Mouse (Mus musculus): ENCODE measurements around the gene Dlx6. TPM values are rescaled to one million over a fixed set of nuclear protein-coding genes. Genes with fewer than 3 reads are reported as not detected.
A peak's percentile ranks its signal among the peaks of the same experiment; 100 is the strongest.

Dlx6 gene
- polyA plus RNA-seq (2015; fragmentation: Nextera tagmentation; extraction: Ambion mirVana), result 4.6 and 5.1 TPM in 2 replicates

GRCm38 (mm10) chr6:6863160-6863870 is at the start of gene Dlx6:
Dlx6 (plus strand) TSS chr6:6863334.
- peak within 1 kb of the TSS; percentile 58 for H3K4me3 ChIP-seq
- H3K36me3 ChIP-seq, result no peaks in the 10 kb centered on the region
- 0% methylated on average over 46 of the region's 52 CpGs for WGBS
- no peaks in the 10 kb centered on the region for H3K9me3 ChIP-seq
- H3K27me3 ChIP-seq, result peaks cover 92% of the 10 kb centered on the region
- ATAC-seq (ENCODE audit: insufficient number of reproducible peaks, insufficient read depth, low FRiP score, low TSS enrichment, low read depth), result peak; percentile 40; the same call in 1 of the 2 replicates
- peak within 1 kb of the TSS; percentile 85 for H3K9ac ChIP-seq
- H3K4me1 ChIP-seq, result peaks cover 44% of the 10 kb centered on the region
- H3K27ac ChIP-seq, result peak within 1 kb of the TSS; percentile 91
- H3K4me2 ChIP-seq, result peak within 1 kb of the TSS; percentile 76

GRCm38 (mm10) chr6:6816821-6817220 is 46.3 kb upstream of the Dlx6 start:
- no peak for ATAC-seq (ENCODE audit: insufficient number of reproducible peaks, insufficient read depth, low FRiP score, low TSS enrichment, low read depth)
- Histone ChIP-seq H3K4me1 (no peaks in the 10 kb centered on the region), H3K4me2 (no peak overlapping the region), H3K27me3 (peaks cover 8% of the 10 kb centered on the region; the same call in 1 of the 2 replicates), H3K36me3 (no peaks in the 10 kb centered on the region), H3K9me3 (no peaks in the 10 kb centered on the region; the same call in 1 of the 2 replicates), H3K4me3 (no peak overlapping the region), H3K9ac (no peak overlapping the region), H3K27ac (no peak overlapping the region)
- 85% methylated on average over 6 of the region's 6 CpGs for WGBS

GRCm38 (mm10) chr6:6818036-6818788 is 44.9 kb upstream of the Dlx6 start:
- H3K4me1 ChIP-seq, result no peaks in the 10 kb centered on the region
- H3K9me3 ChIP-seq, result no peaks in the 10 kb centered on the region; the same call in 1 of the 2 replicates
- no peak overlapping the region for H3K4me3 ChIP-seq
- H3K36me3 ChIP-seq, result no peaks in the 10 kb centered on the region
- H3K27me3 ChIP-seq, result peaks cover 8% of the 10 kb centered on the region; the same call in 1 of the 2 replicates
- H3K9ac ChIP-seq, result no peak overlapping the region
- no peak overlapping the region for H3K27ac ChIP-seq
- 61% methylated on average over 8 of the region's 9 CpGs for whole genome bisulfite sequencing
- no peak overlapping the region for H3K4me2 ChIP-seq
- no peak for ATAC-seq (ENCODE audit: insufficient number of reproducible peaks, insufficient read depth, low FRiP score, low TSS enrichment, low read depth)

GRCm38 (mm10) chr6:6819134-6819533 is 44.0 kb upstream of the Dlx6 start:
- no peak overlapping the region for H3K4me3 ChIP-seq
- H3K27me3 ChIP-seq, result peaks cover 8% of the 10 kb centered on the region; the same call in 1 of the 2 replicates
- no peaks in the 10 kb centered on the region for H3K4me1 ChIP-seq
- H3K9ac ChIP-seq, result no peak overlapping the region
- no peak overlapping the region for H3K27ac ChIP-seq
- WGBS, result 34% methylated on average over 7 of the region's 7 CpGs
- H3K36me3 ChIP-seq, result no peaks in the 10 kb centered on the region
- H3K9me3 ChIP-seq, result no peaks in the 10 kb centered on the region; the same call in 1 of the 2 replicates
- H3K4me2 ChIP-seq, result no peak overlapping the region
- no peak for ATAC-seq (ENCODE audit: insufficient number of reproducible peaks, insufficient read depth, low FRiP score, low TSS enrichment, low read depth)

DNA sequence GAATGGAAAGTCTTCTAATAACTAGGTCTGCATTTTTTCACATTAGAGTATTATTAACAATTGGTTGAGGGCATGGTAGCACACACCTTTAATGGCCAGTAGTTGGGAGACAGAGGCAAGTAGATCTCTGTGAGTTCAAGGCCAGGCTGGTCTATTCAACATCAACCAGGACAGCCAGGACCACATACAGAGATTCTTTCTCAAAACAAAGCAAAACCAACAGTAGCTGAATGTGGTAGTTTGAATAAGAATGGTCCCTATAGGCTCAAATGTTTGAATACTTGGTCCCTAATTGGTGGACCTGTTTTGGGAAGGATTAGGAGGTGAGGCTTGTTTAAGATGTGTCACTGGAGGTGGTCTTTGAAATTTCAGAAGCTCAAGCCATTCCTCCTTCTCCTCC is 37.8 kb upstream of the Dlx6 start:
- H3K4me3 ChIP-seq, result no peak overlapping the region
- H3K9me3 ChIP-seq, result no peaks in the 10 kb centered on the region
- H3K36me3 ChIP-seq, result no peaks in the 10 kb centered on the region
- H3K9ac ChIP-seq, result no peak overlapping the region
- H3K4me1 ChIP-seq, result no peaks in the 10 kb centered on the region
- 0 out of 2 replicates have a peak, but pooled peaks cover under 1% of the 10 kb centered on the region for H3K27me3 ChIP-seq
- ATAC-seq (ENCODE audit: insufficient number of reproducible peaks, insufficient read depth, low FRiP score, low TSS enrichment, low read depth), result no peak
- no peak overlapping the region for H3K4me2 ChIP-seq
- no peak overlapping the region for H3K27ac ChIP-seq

DNA sequence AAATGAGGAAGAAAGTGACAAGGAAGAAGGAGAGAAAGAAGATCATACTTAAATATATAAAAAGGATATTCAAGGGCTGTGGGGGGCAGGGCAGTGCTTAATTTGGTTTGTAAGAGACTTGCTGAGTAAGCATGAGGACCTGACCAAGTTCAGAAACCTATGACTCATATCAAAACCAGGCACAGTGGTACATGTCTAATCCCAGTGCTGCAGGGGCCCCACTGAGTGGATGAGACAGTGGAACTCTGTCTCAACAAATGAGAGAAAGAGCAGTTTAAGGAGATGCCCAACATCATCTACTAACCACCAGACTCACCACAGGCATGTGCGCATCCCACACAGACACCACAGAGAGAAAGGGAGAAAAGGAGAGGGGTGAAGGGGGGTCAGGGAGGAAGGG is 36.3 kb upstream of the Dlx6 start:
- 83% methylated on average over 1 of the region's 1 CpGs for WGBS
- ATAC-seq (ENCODE audit: insufficient number of reproducible peaks, insufficient read depth, low FRiP score, low TSS enrichment, low read depth), result no peak
- no peak overlapping the region for H3K27ac ChIP-seq

GRCm38 (mm10) chr6:6830446-6830845 is 32.7 kb upstream of the Dlx6 start:
- H3K27me3 ChIP-seq, result no peaks in the 10 kb centered on the region
- WGBS, result 51% methylated on average over 7 of the region's 7 CpGs

More for the DNA sequence above, 36.3 kb upstream of the Dlx6 start:
- no peaks in the 10 kb centered on the region; the same call in 1 of the 2 replicates for H3K4me1 ChIP-seq
- H3K27me3 ChIP-seq, result no peaks in the 10 kb centered on the region
- H3K4me3 ChIP-seq, result no peak overlapping the region
- no peak overlapping the region for H3K9ac ChIP-seq
- H3K4me2 ChIP-seq, result no peak overlapping the region
- H3K9me3 ChIP-seq, result no peaks in the 10 kb centered on the region
- H3K36me3 ChIP-seq, result no peaks in the 10 kb centered on the region

DNA sequence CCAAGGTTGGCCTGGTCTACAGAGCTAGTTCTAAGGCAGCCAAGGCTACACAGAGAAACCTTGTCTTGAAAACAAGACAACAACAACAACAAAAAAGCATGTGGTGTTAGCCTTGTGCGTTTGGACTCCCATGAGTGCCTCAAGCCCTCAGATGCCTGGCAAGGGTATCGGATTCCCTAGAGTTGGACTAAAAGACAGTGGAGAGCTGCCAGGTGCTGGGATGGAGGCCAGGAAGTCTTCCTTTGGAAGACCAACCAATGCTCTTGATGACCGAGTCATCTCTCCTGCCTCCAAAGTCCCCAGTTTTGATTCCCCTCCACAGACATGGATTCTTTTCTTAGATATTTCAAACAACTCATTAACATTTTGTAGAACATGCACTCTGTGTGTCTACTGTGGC is 29.8 kb upstream of the Dlx6 start:
- Histone ChIP-seq H3K9me3 (no peaks in the 10 kb centered on the region), H3K36me3 (no peaks in the 10 kb centered on the region), H3K4me2 (no peak overlapping the region), H3K27me3 (peaks cover 4% of the 10 kb centered on the region; the same call in 1 of the 2 replicates), H3K9ac (no peak overlapping the region), H3K4me1 (no peaks in the 10 kb centered on the region; the same call in 1 of the 2 replicates), H3K4me3 (no peak overlapping the region), H3K27ac (no peak overlapping the region)
- no peak for ATAC-seq (ENCODE audit: insufficient number of reproducible peaks, insufficient read depth, low FRiP score, low TSS enrichment, low read depth)
- WGBS, result 82% methylated on average over 3 of the region's 3 CpGs

More at GRCm38 (mm10) chr6:6830446-6830845, 32.7 kb upstream of the Dlx6 start:
- H3K4me1 ChIP-seq, result no peaks in the 10 kb centered on the region; the same call in 1 of the 2 replicates
- ATAC-seq (ENCODE audit: insufficient number of reproducible peaks, insufficient read depth, low FRiP score, low TSS enrichment, low read depth), result no peak
- H3K9me3 ChIP-seq, result no peaks in the 10 kb centered on the region
- H3K27ac ChIP-seq, result no peak overlapping the region
- H3K4me3 ChIP-seq, result no peak overlapping the region
- no peak overlapping the region for H3K9ac ChIP-seq
- H3K4me2 ChIP-seq, result no peak overlapping the region
- no peaks in the 10 kb centered on the region for H3K36me3 ChIP-seq

DNA sequence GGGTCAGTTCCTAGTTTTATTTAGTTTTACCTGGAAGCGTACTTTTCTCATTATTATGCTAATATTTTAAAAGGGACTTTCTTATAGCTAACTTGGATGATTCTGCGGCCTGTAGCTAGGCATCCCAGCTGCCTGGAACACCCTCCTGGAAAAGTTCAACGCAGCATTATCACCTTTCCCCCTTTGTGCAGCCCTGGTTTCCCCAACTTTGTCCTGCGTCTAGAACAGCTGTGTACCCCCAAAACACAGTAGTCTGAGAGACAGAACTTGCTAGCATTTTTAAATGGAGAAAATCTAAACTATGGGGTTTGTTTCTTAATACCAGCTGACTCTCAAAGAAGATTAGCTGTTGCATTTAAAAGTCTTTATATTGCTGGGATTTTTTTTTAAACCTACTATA is 14.6 kb upstream of the Dlx6 start:
- peaks cover 77% of the 10 kb centered on the region for H3K27me3 ChIP-seq
- H3K4me1 ChIP-seq, result 0 out of 2 replicates have a peak, but pooled peaks cover 11% of the 10 kb centered on the region
- ATAC-seq (ENCODE audit: insufficient number of reproducible peaks, insufficient read depth, low FRiP score, low TSS enrichment, low read depth), result no peak
- H3K27ac ChIP-seq, result no peak overlapping the region
- no peaks in the 10 kb centered on the region for H3K36me3 ChIP-seq
- no peak overlapping the region for H3K4me3 ChIP-seq
- WGBS, result 34% methylated on average over 4 of the region's 4 CpGs
- H3K9me3 ChIP-seq, result no peaks in the 10 kb centered on the region
- no peak overlapping the region for H3K9ac ChIP-seq
- no peak overlapping the region for H3K4me2 ChIP-seq

DNA sequence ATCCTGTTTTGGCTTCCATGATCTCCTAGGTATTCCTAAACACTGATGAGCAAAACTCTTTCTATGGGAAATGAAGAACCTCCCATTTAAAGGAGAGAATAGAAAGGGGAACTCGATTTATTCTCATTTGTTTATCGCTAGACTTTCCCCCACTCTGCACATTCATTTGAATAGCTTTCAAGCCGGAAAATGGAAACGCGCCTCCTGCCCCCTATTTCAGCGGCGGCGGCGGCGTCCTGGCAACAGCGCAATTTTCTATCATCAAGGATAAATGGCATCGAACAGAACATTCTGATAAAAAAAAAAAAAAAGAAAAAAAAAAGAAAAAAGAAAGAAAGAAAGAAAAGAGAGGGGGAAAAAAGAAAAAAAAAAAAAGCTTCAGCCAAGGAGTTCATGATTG is 13.4 kb upstream of the Dlx6 start:
- Histone ChIP-seq H3K9me3 (no peaks in the 10 kb centered on the region), H3K4me1 (peaks cover 16% of the 10 kb centered on the region; the same call in 1 of the 2 replicates), H3K9ac (no peak overlapping the region), H3K4me3 (0 out of 2 replicates have a peak overlapping the region, but pooled peaks have one; percentile 2), H3K27ac (no peak overlapping the region), H3K36me3 (no peaks in the 10 kb centered on the region), H3K27me3 (peaks cover 85% of the 10 kb centered on the region), H3K4me2 (peak overlapping the region; percentile 30; the same call in 1 of the 2 replicates)
- WGBS, result 3% methylated on average over 12 of the region's 12 CpGs
- ATAC-seq (ENCODE audit: insufficient number of reproducible peaks, insufficient read depth, low FRiP score, low TSS enrichment, low read depth), result no peak

- Histone ChIP-seq H3K27ac (no peak overlapping the region), H3K9me3 (no peaks in the 10 kb centered on the region), H3K4me2 (peak overlapping the region; percentile 30; the same call in 1 of the 2 replicates), H3K4me3 (0 out of 2 replicates have a peak overlapping the region, but pooled peaks have one; percentile 2), H3K27me3 (peaks cover 90% of the 10 kb centered on the region), H3K4me1 (peaks cover 22% of the 10 kb centered on the region), H3K9ac (no peak overlapping the region; the same call in 1 of the 2 replicates), H3K36me3 (no peaks in the 10 kb centered on the region)
- ATAC-seq (ENCODE audit: insufficient number of reproducible peaks, insufficient read depth, low FRiP score, low TSS enrichment, low read depth), result no peak
- WGBS, result 5% methylated on average over 26 of the region's 26 CpGs
Measured at GRCm38 (mm10) chr6:6850324-6851060, 12.6 kb upstream of the Dlx6 start.
